Mouse (Mus musculus) naive thymus-derived CD4-positive, alpha-beta T cell, adult 2 months (primary cell): ENCODE data around the gene Sco1.
"Not testable (repeated sequence)": the region's sequence is repeated elsewhere in the genome, so short reads cannot be mapped to it uniquely, and the experiment has no call there.

ENCODE experiments used
- DNase-seq: peaks from one replicate; pipeline ENCODE4 v3.0.0-alpha.2; 2011; ENCODE audit warnings: low read depth

The Sco1 gene

DNA sequence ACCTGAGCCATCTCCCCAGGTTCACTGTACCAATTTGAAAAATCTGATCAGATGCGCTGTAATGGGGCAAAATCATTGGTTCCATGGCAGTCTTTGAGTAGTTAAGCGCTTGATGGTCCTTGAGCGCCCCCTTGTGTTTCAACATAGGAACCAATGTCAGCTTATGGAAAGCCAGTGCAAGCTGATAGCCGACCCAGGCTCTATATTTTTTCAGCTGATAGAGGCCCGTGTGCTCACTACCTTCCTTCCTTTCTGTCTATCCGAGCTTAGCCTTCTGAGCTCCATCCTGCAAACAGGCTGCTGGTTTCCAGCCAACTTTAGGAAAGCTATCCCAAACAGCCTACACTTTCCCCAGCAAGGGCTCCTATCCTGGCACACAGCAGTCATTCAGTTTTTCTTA is 33.0 kb downstream of the Sco1 start:
- peak; percentile 85 for DNase-seq

DNA sequence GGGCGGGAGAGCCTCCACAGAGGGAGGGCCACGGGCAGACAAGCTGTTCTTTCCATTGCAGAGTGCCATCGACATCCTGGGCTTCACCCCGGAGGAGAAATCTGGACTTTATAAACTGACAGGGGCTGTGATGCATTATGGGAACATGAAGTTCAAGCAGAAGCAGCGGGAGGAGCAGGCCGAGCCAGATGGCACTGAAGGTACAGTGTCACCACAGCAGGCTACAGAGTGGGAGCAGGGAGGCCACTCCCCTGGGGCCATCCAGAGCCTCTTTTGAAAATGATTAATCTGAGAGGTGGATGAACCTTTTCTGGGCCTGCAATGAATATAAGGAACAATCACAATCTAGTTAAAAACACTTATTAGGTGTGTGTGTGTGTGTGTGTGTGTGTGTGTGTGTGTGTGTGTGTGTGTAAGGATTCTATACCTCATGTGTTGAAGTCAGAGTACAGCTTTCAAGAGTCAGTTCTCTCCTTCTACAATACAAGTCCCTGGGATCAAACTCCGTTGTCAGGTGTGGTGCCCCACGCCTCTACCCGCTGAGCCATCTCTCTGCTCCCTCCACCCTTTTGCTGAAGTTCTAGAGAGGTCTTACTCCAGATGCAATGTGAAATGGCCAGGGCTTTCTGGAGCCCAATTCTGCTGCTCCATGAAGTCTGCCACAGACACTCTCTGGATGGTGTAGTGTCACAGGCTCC is 34.1 kb downstream of the Sco1 start:
- DNase-seq, result no peak

DNA sequence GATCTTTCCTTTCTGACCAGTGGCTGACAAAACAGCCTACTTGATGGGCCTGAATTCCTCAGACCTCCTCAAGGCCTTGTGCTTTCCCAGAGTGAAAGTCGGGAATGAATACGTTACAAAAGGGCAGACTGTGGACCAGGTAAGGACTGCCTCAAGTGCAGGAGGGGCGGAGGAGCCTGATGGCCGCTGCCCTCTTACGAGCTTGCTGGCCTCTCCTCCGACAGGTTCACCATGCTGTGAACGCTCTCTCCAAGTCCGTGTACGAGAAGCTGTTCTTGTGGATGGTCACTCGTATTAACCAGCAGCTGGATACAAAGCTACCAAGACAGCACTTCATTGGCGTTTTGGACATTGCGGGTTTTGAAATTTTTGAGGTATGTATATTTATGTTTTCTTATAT is 34.8 kb downstream of the Sco1 start:
- no peak for DNase-seq

DNA sequence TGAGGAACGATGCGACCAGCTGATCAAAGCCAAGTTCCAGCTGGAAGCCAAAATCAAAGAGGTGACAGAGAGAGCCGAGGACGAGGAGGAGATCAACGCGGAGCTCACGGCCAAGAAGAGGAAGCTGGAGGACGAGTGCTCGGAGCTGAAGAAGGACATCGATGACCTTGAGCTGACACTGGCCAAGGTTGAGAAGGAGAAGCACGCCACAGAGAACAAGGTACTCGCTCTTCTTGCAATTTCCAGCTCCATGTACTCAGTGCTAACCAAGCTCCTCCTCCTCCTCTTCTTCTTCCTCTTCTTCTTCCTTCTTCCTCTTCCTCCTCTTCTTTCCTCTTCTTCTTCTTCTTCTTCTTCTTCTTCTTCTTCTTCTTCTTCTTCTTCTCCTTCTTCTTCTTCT is 39.9 kb downstream of the Sco1 start:
- DNase-seq, result not testable (repeated sequence)

DNA sequence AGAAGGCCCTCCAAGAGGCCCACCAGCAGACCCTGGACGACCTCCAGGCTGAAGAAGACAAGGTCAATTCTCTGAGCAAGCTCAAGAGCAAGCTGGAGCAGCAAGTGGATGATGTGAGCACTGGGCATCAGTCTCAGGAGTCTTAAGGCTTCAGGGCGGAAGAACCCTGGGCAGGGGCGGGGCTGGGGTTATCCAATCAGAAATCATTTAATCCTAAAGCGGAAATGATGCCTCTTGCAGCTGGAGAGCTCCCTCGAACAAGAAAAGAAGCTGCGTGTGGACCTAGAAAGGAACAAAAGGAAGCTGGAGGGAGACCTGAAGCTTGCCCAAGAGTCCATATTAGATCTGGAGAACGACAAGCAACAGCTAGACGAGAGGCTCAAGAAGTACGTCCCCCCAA is 40.7 kb downstream of the Sco1 start:
- DNase-seq, result no peak

DNA sequence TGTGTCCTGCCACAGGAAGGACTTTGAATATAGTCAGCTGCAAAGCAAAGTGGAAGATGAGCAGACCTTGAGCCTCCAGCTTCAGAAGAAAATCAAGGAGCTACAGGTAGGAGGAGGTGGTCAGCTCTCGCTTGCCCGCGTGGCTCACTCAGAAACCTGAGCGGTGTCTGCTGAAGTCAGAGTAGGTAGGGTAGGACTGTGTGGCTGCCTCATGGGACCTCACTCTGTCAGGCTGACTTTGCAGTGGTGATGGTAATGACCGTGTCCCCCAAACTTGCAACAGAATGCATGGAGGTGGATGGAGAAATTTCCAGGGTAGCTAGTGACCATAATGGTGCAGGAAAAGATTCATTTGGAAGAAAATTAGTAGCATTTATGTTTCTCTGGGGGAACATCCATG is 41.2 kb downstream of the Sco1 start:
- DNase-seq, result no peak

DNA sequence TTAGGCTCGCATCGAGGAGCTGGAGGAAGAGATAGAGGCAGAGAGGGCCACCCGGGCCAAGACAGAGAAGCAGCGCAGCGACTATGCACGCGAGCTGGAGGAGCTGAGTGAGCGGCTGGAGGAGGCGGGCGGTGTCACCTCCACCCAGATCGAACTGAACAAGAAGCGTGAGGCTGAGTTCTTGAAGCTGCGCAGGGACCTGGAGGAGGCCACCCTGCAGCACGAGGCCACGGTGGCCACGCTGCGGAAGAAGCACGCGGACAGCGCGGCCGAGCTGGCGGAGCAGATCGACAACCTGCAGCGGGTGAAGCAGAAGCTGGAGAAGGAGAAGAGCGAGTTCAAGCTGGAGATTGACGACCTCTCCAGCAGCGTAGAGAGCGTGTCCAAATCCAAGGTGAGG is 42.0 kb downstream of the Sco1 start:
- no peak for DNase-seq

DNA sequence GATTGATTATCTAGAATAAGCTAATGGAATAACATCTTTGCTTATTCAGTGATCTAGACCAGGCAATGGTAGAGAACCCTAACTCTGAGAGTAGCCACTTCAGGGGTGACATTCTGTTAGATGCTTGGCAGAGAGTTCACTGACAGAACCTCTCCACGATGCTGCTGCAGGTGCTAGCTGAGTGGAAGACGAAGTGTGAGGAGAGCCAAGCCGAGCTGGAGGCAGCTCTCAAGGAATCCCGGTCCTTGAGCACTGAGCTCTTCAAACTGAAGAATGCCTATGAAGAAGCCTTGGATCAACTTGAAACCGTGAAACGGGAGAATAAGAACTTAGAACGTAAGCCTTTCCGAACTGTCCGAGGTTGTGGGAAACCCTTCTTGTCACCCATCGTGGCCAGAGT is 45.2 kb downstream of the Sco1 start:
- DNase-seq, result no peak

DNA sequence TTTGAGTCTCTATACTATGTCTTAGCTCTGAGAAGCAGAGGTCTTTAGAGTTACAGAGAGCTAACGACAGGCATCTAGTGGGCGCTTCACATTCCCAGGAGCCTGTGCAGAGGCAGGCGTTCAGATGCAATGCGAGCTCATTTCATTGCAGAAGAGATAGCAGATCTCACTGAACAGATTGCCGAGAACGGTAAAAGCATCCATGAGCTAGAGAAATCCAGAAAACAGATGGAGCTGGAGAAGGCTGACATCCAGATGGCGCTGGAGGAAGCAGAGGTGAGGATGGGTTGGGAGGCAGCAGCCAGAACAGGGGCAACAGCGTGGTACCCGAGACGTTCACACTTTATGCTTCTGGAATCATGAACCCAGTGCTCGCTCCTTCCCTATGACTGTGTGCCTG is 46.0 kb downstream of the Sco1 start:
- no peak for DNase-seq

DNA sequence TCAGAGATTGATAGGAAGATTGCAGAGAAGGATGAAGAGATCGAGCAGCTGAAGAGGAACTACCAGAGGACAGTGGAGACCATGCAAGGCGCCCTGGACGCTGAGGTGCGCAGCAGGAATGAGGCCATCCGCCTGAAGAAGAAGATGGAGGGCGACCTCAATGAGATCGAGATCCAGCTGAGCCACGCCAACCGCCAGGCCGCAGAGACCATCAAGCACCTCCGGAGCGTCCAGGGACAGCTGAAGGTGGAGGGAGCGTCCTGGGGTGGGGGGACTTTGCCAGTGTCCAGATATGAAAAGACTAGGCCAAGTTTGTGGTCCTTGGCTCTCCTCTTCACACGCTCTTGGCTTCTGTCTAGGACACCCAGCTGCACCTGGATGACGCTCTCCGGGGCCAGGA is 46.8 kb downstream of the Sco1 start:
- DNase-seq, result no peak

DNA sequence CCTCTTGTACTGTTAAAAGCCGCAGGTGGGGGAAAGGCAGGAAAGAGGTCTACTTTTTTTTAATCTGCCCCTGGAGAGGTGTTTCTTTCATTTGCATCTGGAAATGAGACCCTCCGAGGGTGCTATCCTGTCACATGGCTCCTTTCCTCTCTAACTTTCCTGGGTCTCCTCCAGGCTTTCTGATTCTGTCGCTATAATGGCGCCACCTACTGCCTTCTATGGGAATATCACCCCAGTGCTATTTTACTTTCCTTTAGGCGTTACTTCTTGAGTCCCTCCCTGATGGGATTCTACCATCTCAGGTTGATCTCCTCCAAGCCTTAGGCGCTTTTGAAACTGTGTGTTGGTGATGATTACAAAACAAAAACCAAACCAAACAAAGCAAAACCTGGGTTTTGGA is 47.7 kb downstream of the Sco1 start:
- DNase-seq, result peak; percentile 50

DNA sequence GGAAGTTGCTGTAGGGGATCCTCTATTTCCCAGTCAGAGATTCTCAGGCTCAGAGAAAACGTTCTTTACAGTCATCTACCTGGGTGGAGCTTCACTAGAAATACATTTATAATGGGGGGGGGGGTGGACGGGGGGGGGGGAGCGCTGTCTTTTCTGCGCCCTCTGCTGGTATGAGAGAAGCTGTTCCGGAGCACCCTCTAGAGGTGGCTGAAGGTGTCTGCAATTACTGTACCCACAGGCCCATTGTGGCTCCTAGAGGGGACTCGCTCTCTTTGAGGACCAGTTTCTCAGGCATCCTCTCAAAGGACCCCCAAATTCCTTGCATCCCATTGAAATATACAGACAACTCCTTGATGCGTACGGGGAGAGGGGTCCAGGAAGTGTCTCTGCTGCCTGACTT is 49.2 kb downstream of the Sco1 start:
- DNase-seq, result peak; percentile 67

DNA sequence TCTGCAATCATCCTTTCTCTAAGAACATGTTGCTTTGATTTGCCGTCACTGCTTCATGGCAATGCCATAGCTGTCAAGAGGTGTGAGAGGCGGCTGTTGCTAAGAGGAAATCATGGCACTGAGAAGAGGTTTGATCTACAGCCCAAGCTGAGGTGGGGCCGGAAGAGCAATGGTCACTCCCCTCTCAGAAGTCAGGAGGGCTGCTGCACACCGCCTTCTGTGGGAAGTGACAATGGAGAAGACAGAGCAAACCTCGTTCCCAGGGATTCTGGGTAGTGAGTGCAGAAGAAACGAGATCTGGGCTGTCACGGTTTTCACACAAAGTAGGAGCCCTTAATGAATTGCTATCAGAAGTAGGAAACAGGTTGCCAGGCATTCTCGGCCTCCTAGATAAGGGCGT is 50.8 kb downstream of the Sco1 start:
- no peak for DNase-seq

DNA sequence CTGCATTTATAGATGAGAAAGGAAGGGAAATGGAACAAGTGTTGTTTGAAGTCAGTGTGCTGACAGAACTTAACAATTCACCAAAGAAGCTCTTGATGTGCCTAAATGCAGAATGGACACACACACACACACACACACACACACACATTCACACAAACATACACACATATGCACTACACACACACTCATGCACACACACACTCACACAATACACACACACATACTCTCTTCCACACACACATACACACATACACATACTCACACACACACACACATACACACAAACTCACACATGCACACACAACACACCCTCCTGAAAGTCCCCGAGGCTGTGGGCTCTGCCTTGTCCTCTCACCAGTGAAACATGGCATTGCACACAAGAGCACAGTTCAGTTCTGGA is 51.8 kb downstream of the Sco1 start:
- no peak for DNase-seq

DNA sequence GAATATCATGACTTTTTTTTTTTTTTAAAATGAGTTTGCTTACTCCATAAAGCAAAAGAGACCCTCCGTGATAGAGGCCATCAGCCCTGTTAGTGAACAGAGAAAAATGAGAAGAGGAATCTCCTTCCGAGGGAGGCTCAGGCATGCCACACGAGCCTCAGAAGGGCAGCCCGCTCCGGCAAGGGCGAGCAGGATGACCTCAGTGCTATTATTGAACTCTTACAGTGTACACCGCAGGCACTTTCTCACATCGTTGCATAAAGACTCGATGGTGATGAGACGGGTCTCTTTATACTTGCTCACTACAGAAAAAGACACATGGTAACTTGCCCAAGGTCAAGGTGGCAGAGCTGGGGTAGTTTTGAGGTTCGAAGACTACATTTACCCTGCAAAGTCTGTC is 52.2 kb downstream of the Sco1 start:
- DNase-seq, result no peak

DNA sequence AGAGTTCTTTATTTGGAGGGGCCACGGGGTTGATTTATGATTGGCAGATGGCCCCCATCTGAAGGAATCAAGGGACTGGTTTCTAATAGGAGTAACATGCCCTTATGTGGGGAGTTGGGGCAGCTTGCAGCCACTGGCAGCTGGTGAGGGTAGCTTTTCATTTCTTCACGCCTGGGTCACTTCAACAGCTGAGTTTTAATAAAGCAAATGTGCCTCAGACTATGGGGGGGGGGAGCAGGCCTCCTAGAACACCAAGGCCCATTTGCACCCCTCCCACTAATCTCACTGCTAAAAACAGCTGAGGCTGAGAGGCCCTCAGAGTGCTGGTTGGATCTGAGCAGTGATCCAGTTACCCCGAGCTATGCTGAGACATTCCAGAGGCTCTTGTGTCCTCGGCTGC is 53.2 kb downstream of the Sco1 start:
- no peak for DNase-seq

DNA sequence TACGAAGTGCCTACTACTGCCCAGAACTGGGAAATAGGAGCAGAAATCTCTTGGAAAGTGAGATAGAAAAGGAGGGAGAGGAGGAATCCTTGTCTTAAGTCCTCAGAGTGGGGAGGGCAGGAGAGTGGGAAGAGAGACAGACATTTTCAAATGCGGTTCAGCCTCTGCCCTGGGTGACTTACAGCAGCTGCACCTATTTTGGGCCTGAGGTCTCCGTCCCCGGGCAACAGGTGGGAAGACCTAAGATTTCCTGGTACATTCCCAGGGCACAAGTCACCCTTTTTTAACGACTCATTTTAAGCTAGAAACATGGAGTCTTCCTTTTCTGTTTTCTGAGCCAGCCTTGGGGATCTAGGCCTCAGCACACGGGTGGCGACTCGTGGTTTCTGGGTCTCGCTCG is 54.5 kb downstream of the Sco1 start:
- no peak for DNase-seq

DNA sequence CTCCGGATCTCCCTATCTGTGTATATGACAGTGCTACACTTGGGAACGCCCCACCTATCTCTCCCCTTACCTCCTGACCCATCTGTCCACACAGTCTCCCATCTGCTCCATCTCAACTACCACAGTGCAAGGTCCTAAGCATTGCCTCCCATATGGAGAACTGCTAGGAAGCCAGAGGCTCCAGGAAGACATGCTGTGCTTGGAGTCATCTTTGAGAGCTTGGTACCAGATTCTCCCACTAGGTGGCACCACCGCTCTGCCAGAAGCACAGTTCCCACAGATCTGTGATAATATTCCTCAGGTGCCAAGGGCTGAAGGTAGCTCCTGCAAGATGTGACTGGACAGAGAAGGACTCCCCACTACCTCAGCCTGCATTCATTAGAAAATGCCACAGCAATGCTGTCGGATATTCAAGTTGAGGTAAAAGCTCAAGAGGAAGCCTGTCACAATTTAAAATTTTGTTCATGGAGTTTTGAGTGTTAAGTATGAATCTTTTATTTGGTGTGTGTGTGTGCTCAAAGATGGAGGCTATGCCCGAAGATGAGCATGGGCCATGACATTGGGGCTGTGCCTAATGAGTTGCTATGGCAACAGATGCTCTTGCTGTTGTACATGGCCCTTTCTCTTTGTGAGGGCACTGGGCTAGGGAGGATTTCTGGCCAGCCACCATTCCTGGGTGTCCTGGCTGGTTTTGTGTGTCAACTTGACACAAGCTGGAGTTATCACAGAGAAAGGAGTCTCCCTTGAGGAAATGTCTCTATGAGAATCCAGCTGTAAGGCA is 57.9 kb downstream of the Sco1 start:
- peak; percentile 52 for DNase-seq

DNA sequence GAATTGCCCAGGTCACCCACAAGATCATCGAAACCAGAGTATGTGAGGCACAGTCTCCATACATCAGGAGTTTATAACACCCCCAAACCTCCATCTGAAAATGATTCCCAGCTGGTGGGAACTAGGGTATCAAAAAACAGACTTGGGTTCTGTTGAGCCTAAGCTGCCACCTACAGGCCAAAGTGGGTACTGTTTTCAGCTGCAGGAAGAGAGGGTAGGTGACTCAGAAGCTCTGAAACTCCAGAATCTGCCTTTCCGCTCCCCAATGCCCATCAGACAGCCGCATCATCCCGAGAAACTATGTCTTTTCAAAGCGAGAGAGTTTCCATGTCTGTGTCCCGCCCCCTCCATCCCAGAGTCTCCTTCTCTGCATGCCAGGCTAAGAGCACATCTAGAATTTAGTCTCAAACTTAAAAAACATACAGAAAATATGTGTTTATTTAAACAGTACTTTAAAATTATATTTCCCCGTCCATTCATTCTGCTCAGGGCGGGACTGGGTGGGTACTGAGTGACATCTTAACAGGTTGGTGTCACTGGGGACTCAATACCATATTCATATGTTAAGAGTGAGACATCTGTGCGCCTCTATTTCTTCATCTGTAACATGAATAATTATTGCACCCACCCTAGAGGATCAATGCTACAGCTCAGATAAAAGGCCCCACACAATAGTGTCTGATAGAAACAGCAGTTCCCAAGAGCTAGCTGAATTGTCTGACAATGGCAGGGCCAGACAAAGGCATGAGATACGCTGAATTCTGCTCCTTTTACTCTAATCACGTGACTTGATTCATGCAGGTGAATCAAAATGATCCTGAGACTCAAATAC is 59.8 kb downstream of the Sco1 start:
- DNase-seq, result peak; percentile 76

DNA sequence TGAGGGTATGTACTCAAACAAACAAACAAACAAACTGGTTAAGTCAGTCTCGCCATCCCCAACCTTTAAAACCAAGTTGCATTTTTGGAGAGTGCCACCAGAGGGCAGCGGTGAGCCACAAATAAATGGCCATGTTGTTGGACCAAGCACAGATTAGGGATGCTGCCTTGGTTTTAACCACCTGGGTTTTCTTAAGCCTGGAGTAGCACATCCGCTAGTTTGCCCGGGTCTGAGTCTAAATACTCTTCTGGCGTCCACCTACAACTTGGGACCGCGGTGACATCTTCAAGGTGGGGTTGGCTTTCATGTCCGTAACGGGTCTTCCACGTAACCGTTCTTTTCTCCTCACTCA is 60.4 kb downstream of the Sco1 start:
- DNase-seq, result peak; percentile 70

DNA sequence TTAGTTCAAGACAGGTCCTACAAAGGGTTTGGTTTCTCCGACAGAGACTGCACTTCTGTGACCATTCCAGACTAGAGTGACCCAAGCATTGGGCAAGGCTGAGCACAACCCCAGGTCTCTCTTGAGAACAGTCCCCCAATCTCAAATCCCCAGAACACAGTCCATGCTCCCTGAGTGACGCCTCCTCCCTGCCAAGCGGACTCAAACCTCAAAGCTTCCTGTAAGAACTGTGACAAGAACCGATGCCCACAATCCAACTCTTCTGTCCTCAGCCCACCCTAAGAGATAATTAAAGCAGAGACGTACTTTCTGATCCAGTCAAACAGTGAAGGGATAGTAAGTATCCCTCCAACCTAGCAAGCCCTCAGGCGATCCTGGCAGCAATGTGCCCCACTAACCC is 60.9 kb downstream of the Sco1 start:
- DNase-seq, result no peak

DNA sequence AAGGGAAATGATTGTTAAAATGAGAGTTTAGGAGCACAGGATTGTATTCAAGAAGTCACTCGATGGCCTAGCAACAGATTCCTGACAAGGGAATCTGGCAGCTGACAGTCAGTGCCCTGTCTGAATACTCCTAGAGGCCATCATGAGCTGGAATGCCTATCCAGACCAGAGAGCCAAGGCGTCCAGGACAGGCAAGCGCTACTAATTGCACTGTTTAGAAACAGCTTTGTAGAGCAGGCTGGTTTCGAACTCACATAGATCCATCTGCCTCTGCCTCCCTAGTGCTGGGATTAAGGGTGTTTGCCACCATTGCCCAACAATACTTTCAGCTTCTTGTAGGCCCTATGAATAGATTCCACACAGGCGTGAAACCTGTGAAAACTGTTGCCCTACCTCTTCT is 61.8 kb downstream of the Sco1 start:
- no peak for DNase-seq

DNA sequence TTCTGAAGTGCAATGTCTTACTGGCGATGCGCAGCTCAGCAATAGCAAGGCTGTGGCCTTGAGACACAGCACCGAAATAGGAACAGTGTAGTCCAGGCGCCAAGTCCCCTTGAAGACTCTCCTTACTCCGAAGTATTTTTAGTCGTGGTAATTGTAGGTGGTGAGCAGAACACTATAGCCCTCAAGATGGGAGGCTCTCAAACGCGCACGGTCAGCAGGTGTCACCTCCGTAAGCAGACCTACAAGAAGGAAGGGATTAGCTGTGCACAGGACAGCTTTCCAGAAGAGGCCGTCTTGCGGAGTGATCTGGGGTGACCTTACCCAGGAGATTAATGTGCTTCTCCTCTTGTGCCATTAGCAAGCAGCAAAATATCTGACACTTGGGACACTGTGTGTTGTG is 62.4 kb downstream of the Sco1 start:
- DNase-seq, result no peak
